Mouse (Mus musculus) left cerebral cortex, adult 2 months (tissue): ENCODE results near the gene Cyb561d2. TPM values are rescaled to one million over a fixed set of nuclear protein-coding genes. Genes with fewer than 3 reads are reported as not detected.

ENCODE experiments used
- DNase-seq, 2 experiments: peaks; one replicate each; pipeline ENCODE4 v3.0.0; 2021 to 2022; ENCODE audit warnings: low spot score in 2 of 2, mixed read lengths in 1 of 2; ENCODE audit errors: extremely low spot score in 1 of 2
- H3K27ac ChIP-seq: fragments of 200-600 bp; 2 replicates; pipeline ENCODE4 v1.8.1; 2022
- H3K4me3 ChIP-seq: fragments of 200-600 bp; 2 replicates; pipeline ENCODE4 v1.8.1; 2022
- CTCF ChIP-seq: fragments of 200-600 bp; IDR thresholded peaks from 2 replicates; pipeline ENCODE4 v1.8.1; 2022; ENCODE audit warnings: antibody characterized with exemption, mild to moderate bottlenecking, moderate library complexity
- intact Hi-C: fragments of 180-260 bp; cut with DNase I; formaldehyde crosslinking; loops from one replicate; pipeline ENCODE4 v1.15.1; 2025
- long read RNA-seq, 2 experiments: library from polyadenylated mRNA; stranded (forward); transcript quantifications; one replicate each; pipeline ENCODE4 v2.0.0; 2021; ENCODE audit warnings: borderline mapping rate in 2 of 2
- total RNA-seq, 2 experiments: library from RNA; stranded (reverse); gene quantifications; 2 replicates each; pipeline ENCODE4 v1.2.3; 2021

Gene Cyb561d2
- total RNA-seq = 10 to 100 TPM; 14.7 to 16.7 TPM
- long read RNA-seq, experiment 1, transcript Cyb561d2-201 (3 exons, 1,786 nt) = major isoform, 7 of 14 reads
- long read RNA-seq, experiment 1, partial matches to known transcripts = 0 of 14 reads
- long read RNA-seq, experiment 1, other reads (novel, unspliced or antisense) = 1 of 14 reads
- long read RNA-seq, experiment 2, partial matches to known transcripts = 0 of 4 reads
- long read RNA-seq, experiment 2, other reads (novel, unspliced or antisense) = 0 of 4 reads

DNA sequence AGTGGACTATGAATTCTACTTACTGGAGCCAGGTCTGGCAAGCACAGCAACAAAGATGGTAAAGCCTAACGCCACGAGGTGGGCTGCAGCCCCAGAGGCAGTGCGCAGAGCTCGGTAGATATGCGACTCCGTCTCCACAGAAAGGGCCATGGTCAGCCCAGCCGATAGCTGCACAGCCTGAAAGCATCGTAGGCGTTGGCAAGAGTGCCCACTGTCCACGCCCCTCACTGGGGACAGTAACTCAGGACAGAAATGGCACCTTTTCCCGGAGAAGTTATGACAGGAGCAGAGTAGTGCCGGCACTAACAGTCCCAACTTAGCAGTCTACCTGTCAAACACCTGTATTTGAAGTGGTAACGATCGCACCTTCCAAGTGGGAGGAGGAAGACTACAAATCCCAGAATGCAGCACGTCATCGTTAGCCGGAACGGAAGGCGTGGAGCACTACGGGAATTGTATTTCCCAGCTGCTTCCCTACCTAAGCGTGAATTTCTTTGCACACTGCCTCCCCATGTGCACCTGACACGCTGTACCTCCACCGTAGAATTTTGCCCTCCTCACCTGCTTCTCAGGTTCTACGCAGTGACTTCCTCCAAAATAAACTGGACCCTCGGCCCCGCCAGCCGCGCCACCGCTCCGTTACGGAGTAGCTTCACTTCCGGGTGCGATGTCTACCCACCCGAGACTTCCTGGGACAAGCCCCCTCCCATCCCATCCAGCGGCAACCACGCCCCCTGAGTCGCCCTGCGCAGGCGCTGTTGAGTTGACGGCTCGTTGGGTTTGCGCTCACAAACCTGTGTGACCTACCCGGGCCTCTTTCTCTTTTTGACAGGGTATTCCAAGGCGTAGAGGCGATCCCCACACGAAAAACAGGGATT, at the start of gene Cyb561d2, which contains the start of gene Nprl2:
Gene Cyb561d2 (minus strand): TSS at position 720 of the 878 bp plus-strand sequence.
Gene Nprl2 (plus strand): TSS at position 753 of the 878 bp plus-strand sequence.
- peak; percentile 91 to 94 for DNase-seq
- TF ChIP-seq CTCF = no peak; the same call in 1 of the 2 replicates
- Histone ChIP-seq H3K4me3 (peak within 1 kb of the TSS; percentile 95), H3K27ac (peak within 1 kb of the TSS; percentile 95)
- intact Hi-C loops = no loop called here

DNA sequence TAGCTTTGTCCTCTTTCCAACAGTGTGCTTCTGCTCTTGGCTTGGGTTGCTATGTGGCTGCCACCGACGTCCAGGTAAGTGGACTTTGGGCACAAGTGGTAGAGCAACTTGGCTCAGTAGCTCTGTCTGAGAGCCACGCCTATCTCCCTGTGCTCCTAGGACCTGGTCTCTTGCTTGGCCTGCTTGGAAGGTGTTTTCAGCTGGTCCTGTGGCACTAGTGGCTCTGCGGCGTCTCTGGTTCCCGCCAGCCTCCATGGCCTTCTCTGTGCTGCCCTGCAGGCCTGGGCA, 48.7 kb upstream of the Cyb561d2 start:
- no peak overlapping the region for H3K27ac ChIP-seq
- DNase-seq = no peak
- TF ChIP-seq CTCF = no peak
- intact Hi-C loops = no loop called here
- no peak overlapping the region for H3K4me3 ChIP-seq

DNA sequence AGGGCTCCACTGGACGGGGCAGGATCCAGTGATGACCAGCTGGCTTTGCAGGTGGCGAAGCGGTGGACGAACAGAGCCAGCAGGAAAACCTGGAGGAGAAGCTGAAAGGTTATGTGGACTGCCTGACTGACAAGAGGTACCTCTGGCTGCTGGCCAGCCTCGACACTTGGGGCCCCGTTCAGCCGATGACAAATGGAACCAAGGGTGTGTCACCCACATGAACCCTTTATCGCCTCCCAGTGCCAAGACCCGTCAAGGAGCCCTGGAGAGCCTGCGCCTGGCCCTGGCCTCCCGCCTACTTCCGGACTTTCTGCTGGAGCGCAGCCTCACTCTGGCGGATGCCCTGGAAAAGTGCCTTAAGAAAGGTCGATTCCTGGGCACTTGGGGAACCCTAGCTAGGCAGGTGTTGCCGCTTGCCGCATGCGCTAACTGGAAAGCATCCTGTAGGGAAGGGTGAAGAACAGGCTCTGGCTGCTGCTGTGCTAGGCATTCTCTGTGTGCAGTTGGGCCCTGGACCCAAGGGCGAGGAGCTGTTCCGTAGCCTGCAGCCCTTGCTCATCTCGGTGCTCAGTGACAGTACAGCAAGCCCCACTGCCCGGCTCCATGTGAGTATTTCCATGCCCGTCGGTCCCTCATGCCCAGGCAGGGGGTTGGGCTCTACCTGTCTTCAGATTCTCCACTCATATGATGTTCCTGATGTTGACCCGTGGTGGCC, 48.2 kb upstream of the Cyb561d2 start:
- DNase-seq = no peak
- Histone ChIP-seq H3K27ac (no peak overlapping the region), H3K4me3 (no peak overlapping the region)
- intact Hi-C loops = no loop called here
- TF ChIP-seq CTCF = no peak

DNA sequence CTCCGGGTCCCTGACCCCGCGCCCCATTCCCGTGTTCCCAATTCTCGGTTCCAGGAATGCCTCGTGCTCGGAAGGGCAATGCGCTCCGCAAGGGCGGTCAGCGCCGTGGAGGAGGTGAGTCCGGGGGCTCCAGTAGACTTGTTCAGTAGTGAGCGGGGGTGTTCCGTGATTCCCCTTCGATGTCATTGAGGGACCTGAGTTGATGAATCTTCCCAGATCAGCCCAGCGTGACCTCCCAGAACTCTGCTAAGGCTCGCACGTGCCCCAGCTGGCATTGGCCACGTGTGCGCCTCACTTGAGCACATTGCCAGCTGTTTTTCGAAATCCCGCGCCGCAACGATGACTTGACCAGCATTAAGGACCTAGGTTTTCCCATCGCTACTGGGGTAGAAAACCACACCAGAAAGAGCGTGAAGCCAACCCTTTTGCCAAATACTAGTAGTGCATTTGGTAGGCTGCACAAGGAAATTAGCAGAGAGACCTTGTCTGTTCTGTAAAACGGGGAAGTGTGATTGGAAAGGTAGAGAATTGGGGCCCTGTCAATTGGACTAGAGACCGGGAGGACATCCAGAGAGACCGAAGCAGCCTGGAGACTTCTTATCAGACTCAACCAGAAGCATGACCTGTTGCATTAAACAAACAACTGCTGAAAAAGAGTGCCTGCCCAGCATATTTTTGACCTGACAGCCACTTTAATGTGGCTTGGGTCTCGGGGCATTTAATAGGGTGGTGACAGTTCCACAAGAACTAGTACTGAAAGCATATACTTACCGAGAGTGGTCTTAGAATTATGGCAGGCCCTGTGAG, 46.0 kb upstream of the Cyb561d2 start:
- Histone ChIP-seq H3K27ac (peak overlapping the region; percentile 70), H3K4me3 (peak overlapping the region; percentile 81)
- no peak for TF ChIP-seq CTCF
- DNase-seq = peak in 1 of 2 experiments; percentile 31
- intact Hi-C loops = loop anchor here (1.0 kb wide), 1 partner anchor 24 kb away; no protein-coding TSS in a partner anchor

DNA sequence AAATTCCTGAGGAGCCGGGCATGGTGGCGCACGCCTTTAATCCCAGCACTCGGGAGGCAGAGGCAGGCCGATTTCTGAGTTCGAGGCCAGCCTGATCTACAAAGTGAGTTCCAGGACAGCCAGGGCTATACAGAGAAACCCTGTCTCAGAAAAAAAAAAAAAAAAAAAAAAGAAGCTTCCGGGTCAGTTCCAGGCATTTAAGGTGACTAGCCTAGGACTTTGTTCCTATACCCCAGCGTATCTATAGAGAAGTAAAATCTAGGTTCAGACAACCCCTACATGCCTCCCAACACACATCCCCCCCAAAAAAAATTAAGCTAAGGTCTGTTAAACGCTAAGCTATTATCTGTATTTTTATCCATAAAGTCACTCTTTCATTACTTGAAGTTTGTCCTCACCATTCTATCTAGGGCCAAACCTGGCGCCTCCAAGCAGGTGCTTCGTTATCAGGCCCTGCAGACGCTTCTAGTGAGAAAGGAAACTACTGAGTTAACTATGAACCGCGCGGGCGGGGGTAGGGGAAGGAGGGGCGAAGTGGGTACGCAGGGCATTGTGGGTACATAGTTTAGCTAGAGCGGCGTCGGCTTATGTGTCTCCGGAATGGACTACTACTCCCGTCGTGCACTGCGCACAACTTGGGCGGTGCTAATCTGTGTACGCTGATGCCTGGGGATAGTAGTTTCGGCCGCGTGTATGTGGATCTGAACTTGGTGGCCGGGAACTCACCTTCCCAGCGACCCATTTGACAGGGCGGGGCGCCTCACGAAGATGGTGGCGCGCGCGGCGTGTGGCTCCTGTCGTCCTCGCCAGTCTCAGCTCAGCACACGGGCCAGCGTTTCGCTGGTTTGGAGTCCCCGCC, 45.2 kb upstream of the Cyb561d2 start, which contains the start of gene Ifrd2:
Gene Ifrd2 (plus strand): TSS at position 669 of the 859 bp plus-strand sequence.
- Histone ChIP-seq H3K27ac (peak within 1 kb of the TSS; percentile 70), H3K4me3 (peak within 1 kb of the TSS; percentile 81)
- TF ChIP-seq CTCF = no peak
- DNase-seq = peak; percentile 95 to 97
- intact Hi-C loops = loop anchor here (1.0 kb wide), 1 partner anchor 25 kb away; no protein-coding TSS in a partner anchor

DNA sequence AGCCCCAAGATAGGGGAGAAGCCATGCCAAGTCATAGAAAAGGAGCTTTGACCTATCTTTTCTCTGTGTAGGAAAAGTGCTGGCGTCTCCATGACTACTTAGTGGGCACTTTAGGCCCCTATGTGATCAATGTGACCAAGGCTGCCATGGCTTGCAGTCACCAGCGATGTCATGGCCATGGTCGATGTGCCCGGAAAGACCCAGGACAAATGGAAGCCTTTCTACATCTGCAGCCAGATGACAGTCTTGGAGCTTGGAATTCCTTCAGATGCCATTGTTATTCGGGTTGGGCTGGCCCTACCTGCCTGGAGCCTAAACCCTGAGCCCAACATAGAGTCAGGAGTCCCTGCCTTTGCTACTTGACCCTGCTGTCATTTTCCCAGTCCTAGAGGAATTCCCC, 44.5 kb upstream of the Cyb561d2 start:
- no peak overlapping the region for H3K4me3 ChIP-seq
- intact Hi-C loops = no loop called here
- H3K27ac ChIP-seq = no peak overlapping the region
- TF ChIP-seq CTCF = no peak
- DNase-seq = no peak

DNA sequence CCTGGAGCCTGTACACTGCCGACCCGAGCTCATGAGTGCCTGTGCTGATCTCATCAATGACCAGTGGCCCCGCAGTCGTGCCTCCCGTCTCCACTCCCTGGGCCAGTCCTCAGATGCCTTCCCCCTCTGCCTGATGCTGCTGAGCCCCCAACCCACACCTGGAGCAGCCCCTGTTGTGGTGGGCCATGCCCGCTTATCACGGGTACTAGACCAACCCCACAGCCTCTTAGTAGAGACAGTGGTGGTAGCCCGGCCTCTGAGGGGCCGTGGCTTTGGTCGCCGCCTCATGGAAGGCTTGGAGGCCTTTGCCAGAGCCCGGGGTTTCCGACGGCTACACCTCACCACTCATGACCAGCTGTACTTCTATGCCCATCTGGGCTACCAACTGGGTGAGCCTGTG, 41.2 kb upstream of the Cyb561d2 start:
- intact Hi-C loops = no loop called here
- H3K27ac ChIP-seq = no peak overlapping the region
- no peak overlapping the region for H3K4me3 ChIP-seq
- TF ChIP-seq CTCF = no peak
- no peak for DNase-seq

DNA sequence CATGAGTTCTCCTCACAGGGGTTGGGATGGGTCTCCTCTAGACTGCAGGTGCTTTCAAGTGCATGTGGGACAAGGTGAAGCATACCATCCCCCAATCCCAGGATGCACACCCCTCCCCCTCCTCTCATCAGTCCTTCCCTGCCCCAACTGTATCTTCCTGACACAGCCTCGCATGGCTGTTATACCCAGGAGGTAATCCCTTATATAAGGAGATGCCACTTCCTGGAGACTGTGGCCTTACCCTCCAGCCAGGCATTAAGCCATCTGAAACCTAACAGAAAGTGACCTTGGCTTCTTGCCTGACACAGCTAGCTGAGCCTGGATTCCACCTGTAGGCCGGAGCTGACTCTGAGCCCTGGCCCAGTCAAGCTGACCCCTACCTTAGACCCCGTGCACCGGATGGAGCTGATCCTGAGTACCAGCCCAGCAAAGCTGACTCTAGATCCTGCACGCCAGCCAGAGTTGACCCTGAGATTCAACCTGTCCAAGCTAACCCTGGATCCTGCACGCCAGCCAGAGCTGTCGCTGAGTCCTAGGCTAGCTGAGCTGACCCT, 40.6 kb upstream of the Cyb561d2 start:
- Histone ChIP-seq H3K4me3 (no peak overlapping the region), H3K27ac (no peak overlapping the region)
- no peak for DNase-seq
- TF ChIP-seq CTCF = no peak
- intact Hi-C loops = no loop called here

DNA sequence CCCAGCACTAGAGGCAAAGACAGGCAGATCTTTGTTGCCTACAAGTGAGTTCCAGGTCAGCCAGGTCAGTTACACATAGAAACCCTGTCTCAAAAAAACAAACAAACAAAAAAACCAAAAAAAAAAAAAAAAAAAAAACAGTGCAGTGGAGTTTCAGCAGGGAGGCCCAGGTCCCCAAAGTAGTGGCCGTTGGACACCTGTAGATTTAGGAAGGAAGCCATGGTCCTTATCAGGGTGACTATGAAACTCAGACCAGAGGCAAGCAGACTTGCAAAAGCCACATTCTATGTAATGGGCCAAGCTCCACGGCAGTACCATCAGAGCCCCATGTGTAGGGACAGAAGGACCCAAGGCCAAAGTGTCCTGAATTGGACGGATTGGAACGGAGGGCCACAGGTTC, 39.6 kb upstream of the Cyb561d2 start:
- peak overlapping the region; percentile 80 for H3K4me3 ChIP-seq
- no peak for DNase-seq
- no peak for TF ChIP-seq CTCF
- intact Hi-C loops = no loop called here
- H3K27ac ChIP-seq = no peak overlapping the region
